Mouse (Mus musculus) cerebellum, postnatal 36 days (tissue): ENCODE results near the gene Aurkb.

ENCODE experiments used
- DNase-seq, 2 experiments: peaks; one replicate each; pipeline ENCODE4 v3.0.0; 2021 to 2022; ENCODE audit warnings: mixed read lengths in 2 of 2

Aurkb gene

DNA sequence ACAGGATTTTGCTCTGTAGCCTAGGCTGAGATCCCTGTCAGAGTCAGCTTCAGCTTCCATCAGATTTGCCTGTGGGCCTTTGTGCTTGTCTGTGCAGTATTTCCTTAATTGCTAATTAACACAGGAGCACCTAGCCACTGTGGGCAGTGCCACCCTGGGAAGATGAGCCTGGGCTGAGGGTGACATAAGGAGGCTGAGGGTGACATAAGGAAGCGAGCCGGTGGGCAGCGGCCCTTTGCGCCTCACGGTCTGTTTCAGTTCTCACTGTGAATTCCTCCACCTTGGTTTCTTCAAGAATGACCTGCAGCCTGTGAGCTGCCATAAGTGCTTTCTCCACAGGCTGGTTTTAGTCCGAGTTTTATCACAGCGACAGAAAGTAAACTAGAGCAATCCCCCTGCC is 36.2 kb downstream of the Aurkb start:
- no peak for DNase-seq

DNA sequence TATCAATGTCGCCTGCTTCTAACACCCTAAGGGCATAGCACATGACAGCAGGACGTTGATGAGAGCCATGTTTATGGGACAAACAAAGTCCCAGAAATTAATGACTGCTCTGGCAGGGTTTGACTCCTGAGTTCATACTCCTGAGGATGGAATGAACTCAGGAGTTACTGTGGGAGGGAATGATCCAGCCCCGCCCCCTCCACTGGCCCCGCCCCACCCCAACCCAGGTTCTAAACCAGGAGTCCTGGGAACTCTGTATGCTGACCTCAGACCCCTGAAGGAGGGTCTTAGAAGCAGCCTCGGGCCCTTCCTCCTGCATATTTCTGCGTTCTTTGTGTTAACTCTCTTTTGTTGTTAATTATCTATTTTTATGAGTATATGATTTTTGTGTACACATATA is 40.2 kb downstream of the Aurkb start:
- DNase-seq, result no peak

DNA sequence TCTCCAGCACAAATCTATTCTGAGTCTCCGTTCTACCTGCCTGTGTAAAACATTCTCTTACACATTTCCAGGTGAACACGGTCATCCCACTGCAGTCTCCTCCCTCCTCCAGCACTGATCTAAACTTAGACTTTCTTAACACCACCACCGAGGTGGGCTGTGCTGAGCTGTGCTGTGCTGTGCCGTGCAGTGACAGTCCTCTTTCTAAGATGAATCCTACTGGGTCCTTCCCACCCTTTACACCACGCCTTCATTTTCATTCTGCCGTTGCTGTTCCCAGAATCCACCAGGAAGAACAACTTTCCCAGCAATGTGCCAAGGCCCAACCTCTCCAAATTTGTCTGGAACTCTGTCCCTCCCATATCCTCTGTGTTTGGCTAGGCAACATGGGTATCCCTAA is 40.9 kb downstream of the Aurkb start:
- DNase-seq, result no peak

DNA sequence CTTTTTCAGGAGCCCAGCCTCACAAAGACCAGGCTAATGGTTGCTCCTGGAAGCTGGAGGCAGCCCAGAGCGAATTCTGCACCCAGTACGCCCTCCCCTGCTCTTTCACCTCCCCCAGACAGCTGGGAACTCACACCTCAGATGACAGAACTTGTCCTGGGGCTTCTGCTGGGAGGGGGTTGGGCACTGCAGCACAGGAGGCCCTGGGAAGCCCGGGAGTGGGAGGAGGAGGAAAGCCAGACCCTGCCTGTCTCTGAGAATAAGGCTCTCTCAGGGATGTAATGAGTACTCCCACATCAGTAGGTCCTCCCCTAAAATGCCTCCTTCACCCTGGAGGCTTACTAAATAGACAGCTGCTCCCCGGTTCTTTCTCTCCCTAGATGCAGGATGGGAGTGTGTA is 41.6 kb downstream of the Aurkb start:
- DNase-seq, result no peak

DNA sequence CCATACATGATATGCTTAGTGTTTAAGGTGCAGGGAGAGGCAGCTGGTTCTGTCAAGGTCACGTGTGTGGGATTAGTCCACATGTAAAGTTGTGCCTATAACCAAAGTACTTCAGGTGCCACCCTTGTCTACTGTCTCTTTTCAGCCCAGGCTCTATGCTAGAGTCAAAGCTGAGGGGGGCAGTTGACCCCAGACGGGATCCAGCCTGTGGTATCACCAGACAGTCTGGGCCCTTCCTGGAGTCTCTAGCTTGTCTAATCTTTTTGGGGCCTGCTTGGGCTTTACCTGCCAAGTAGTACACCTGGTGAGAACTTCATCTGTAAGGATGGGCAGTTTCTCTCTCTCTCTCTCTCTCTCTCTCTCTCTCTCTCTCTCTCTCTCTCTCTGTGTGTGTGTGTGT is 42.1 kb downstream of the Aurkb start:
- no peak for DNase-seq

DNA sequence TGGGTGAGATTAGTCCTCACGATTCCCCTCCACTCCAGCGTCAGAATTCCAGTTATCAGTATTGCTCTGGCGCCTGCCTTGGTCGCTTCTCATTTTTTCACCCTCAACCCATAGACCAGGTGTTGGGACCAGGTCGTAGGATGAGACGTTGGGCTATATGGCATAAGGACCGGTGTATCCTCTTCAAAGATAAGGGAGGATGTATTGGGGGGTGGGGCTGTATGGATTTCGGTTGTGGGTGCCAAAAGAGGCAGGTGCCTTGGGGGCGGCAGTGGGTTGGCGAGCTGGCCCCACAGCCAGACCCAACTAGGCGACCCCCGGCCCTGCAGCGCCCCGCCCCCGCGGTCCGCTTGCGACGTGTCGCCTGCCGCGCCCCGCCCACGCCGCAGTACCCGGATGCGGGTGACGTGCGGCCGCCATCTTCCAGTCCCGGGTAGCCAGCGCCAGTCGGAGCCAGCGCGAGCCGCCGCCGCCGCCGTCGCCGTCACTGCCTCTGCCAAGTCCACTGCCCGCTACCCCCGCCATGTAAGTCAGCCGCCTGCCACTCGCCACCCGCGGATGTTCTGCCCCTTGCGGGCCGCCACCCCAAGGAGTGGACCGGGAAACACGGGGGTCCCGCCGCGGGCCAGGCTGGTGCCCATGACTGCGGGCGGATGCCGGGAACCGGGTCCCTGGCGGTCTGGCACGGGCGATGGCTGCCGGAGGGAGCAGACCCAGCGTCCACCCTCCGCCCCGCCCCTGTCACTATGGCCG is 42.8 kb downstream of the Aurkb start, which contains the start of gene Vamp2:
TSS of gene Vamp2 (plus strand) at position 388 of the 753 bp plus-strand sequence.
- DNase-seq, result peak; percentile 94 to 97

DNA sequence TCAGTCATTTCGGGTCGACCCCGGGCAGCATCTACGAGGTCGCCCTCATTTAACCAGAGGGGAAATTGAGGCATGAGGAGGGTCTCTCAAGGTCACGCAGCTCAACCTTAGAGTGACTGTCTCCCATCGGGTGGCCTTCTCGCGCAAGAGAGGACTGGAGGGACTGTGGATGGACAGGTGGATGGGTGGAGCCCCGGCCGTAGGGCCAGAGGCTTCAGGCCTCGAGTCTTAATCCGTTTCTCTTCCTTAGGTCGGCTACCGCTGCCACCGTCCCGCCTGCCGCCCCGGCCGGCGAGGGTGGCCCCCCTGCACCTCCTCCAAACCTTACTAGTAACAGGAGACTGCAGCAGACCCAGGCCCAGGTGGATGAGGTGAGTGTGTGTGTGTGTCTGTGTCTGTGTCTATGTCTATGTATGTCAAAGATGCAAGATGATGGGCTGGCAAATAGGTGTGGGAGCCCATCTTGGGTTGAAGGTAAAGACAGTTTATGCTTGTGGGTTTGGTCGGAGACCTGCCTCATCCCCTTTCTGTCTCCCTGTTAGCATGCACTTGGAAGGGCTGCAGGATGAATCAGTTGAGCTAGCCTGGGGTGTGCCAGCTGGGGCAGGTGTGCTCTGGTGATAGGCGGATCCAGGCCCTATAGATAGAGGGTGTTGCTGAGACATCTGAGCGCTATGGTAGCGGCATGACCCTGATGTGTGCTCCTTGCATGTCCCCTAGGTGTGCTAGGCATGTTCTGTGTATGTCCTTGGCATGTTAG is 43.6 kb downstream of the Aurkb start:
- DNase-seq, result peak in 1 of 2 experiments; percentile 54

DNA sequence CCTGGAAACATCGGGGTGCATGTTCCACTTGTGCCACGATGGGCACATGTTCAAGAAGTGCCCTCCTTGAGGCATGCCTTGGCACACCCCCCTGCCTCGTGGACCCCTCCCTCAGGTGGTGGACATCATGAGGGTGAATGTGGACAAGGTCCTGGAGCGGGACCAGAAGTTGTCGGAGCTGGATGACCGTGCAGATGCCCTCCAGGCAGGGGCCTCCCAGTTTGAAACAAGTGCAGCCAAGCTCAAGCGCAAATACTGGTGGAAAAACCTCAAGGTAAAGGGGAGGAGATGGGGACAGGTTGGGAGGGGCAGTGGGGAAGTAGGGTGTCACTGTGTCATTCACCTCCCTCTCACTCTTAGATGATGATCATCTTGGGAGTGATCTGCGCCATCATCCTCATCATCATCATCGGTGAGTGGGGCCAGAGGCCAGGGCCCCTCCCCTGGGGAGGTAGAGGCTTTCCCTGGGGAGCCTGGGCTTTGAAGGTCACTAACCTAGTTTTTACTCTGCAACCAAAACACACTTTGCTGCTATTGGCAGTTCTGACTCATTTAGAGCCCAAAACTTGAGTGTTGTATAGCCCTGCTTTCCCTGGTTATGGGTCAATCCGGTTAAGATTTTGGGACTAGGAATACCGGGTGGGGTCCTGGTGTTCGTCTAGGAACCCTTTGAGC is 44.3 kb downstream of the Aurkb start:
- no peak for DNase-seq

DNA sequence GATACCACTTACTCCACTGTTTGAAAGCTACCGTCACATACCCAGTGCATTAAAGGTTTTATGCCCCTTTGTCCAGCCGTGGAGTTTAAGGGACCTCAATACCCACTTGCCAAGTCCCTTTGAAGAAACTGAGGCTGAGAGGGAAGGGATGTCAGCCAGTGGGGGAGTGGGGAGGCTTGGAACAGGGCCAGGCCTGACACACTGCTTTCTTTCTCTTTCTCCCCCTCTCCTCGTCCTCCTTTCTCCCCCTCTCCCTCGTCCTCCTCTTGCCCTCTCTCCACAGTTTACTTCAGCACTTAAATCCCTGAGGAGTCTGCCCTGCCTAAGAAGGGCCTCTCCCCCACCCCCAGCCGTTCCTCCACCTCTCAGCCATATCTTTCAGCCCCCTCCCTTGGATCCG is 44.9 kb downstream of the Aurkb start:
- DNase-seq, result no peak

DNA sequence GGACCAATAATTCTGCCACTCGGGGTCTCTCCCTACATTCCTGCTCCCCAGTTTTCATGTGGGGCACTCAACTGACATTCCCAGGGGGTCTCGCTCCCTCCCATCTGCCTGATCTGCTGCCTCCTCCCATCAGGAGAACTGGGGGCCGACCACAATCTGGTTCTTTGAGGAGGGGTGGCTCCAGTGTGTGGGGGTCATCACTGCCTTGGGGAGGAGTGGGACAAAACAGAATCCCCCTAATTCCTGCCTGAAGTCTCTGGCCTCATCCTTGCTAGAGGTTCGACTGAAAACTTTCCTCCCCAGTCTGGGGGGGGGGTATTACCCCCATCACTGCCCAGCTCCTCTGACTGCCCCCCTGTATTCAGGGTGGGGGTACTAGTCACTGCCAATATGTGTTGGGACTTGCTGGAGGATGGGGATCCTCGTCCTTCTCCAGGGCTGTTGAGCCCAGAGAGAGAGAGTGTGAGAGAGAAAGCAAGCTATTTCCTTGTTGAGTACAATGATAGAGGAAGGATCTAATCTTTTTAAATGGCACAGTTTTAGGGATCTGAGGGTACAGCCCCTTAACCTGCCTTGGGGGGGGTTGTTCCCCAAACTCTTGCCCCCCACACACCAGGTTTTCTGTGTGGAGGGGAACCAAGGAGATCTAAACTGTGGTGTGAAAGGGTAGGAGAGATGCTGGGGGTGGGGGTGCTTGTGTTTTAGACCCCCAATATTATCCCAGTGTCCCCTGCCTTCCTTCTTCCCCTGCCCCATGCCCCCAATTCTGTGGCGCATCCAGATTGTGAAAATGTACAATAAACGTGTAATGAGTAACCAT is 46.3 kb downstream of the Aurkb start:
- DNase-seq, result no peak

DNA sequence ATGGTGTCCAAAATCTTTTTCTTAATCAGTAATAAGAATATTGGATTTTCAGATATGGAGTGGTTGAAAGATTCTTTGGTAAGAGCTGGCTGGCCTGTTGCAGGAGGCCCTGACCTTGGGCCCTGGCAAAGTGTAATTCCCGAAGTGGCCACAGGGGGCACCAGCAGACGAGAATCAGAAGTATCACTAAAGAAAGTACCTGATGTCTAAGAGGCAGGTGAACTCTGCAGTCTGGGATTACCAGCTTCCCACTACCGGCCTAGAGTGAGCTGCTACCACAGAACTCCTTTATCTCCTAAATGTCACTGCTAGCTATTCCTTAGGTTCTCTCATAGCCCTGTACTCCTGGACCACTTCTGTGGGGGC is 46.9 kb downstream of the Aurkb start:
- DNase-seq, result peak; percentile 92 to 95

DNA sequence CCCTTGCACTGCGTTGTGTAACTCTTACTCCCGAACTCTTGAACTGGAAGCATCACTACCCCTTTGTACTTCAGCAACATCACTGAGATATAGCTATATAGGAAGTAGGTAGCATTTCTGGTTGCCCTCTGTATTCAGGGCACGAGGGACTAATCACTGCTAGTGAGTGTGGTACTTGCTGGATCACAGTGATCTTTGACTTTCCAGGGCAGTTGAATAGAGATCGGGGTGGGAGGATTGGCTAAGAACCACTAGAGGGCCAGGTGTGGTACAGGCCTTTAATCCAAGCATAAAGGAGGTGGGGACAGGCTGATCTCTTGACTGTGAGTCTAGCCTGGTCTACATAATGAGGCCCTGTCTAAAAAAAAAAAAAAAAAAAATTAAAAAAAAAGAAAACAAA is 47.4 kb downstream of the Aurkb start:
- no peak for DNase-seq

DNA sequence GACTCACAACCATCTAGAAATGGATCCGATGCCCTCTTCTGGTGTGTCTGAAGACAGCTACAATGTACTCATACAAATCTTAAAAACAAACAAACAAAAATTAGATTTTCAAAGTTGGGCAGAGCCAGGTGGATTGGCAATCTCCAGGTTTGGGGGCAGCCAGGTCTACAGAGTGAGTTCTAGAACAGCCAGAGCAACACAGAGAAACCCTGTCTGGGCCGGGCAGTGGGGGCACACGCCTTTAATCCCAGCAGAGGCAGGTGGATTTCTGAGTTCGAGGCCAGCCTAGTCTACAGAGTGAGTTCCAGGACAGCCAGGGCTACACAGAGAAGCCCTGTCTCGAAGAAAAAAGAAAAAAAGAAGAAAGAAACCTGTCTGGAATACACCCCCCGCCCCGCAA is 48.4 kb downstream of the Aurkb start:
- peak in 1 of 2 experiments; percentile 15 for DNase-seq

DNA sequence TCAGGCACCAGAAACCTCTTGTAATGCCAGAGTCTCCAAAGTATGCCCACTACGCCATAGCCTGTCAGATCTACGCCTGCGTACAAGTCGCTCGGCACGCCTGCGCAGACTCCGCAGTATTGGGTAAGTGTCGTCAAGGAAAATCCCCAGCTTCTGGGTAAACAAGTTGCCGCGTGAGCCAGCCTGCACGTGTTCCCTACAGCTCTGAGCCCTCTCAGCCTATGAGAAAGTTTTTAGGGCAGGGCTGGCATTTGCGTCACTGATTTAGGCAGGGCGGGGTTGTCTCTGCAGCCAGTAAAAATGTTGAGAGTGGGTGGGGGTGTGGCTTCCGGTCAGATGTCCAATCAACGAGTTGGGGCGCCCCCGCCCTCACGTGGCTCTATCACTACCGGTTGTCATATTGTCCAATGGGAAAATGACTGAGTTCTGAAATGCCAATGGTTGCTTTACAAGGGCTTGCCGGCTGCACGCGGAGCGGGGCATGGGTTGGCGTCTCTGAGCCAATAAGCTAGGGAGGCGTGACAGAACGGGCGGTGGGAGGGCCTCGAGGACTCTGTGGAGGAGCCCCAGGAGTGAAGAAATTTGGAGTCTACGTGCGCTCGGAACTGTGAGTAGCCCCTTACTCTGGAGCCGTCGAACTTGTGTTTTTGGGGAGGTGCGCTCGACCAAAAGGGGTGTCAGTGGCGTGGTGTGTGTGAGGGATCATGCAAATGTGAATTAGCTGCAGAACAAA is 49.4 kb downstream of the Aurkb start, which contains the start of gene Per1:
TSS of gene Per1 (plus strand) at position 521 of the 733 bp plus-strand sequence.
- DNase-seq, result peak; percentile 98 to 99

DNA sequence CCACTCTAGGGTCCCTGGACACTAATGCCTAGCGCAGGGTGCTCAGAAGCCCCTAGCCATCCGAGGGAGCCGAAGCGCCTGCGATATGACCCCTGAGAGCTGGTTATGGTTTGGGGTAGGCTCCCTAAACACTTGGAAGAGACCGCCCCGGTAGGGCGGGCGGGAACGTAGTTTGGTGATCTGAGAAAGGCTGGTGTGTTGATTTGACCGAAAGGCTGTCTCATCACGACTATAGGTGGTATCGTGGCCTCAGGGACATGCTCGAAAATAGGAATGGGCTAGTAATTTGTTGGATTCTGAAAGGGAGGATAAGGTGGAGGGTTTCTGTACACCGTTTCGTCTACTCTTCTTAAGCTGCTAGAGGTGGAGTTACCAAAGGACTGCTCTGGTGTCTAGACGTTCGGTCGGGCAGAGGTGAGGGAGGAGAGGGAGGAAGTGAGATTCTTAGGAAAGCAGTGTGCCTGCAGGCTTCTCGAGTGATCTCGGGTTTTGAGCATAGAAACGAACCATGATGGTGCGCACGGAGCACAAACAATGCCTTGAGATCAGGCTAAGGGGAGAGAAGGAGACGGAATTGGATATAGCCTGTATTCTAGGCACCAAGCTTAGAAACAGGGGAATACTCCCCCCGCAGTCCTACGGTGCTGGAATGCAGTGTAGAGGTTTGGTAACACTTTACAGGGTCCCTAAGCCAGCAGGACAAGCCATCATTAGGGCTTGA is 50.2 kb downstream of the Aurkb start:
- DNase-seq, result peak in 1 of 2 experiments; percentile 2

DNA sequence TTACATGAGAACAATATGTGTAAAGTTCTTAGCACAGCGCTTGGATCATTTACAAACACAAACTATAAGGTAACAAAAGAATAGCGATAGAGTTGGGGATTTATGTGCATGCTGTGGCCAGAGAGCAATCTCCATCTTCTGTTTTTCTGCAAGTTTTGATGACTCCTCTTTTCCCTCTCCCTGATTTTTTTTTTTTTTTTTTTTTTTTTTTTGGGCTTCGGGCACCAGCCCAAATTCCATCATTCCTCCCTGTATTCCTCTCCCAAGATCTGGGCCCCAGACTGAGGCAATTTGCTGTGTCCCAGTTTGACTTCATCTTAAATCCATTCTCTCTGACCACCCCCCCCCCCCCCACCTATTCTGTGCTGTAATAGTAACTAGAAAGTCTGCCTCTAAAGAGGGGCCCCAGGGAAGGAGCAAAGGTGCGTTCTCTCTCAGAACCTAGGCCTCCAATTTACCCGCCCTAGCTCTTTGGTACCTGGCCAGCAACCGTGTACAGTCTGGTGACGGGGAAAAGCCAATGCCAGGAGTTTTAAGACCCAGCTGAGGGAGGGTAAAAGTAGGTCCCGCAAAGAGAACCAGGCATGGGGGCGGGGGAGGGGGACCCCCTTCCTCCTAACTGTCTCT is 51.0 kb downstream of the Aurkb start:
- peak in 1 of 2 experiments; percentile 23 for DNase-seq

DNA sequence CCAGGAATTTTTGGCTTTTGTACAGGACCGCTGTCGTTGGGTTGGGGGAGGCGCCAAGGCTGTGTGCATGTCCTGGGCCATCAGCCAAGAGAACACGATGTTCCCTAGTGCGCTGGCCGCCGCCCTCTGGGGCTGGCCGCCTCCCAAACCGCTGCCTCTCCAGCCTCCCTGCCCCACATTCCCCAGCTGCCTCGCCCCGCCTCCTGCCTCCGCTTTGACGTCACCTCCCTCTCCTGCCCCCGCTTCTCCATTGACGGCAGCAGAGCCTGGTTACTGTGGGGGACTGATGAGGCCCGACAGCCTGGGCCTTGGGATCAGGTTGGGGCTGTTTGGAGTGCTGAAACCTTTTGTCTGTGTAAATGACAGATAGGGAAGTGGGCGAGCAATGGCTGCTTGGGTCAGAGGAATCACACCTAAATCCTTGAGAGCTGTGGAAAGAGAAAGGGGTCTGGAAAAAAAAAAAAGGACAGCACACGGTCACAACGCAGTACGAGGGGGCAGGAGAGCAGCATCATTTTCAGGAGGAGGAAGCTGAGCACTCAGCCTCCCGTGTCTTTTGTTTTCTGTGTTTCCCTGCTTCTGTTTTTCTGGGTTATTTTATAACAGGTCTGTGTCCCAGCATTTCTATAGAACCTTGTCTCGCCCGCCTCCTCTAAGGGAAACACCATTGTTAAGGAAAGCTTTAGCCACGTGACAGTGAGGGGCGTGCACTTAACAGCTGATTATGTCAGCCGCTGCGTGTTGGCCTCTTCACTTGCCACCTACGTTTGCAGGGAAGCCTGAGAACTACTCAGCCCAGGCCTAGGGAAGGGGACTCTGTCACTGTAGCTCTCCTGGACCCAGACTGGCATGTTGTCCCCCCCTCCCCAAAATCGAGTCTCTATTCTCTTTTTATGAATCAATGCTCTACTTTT is 51.8 kb downstream of the Aurkb start:
- DNase-seq, result peak; percentile 81 to 82

DNA sequence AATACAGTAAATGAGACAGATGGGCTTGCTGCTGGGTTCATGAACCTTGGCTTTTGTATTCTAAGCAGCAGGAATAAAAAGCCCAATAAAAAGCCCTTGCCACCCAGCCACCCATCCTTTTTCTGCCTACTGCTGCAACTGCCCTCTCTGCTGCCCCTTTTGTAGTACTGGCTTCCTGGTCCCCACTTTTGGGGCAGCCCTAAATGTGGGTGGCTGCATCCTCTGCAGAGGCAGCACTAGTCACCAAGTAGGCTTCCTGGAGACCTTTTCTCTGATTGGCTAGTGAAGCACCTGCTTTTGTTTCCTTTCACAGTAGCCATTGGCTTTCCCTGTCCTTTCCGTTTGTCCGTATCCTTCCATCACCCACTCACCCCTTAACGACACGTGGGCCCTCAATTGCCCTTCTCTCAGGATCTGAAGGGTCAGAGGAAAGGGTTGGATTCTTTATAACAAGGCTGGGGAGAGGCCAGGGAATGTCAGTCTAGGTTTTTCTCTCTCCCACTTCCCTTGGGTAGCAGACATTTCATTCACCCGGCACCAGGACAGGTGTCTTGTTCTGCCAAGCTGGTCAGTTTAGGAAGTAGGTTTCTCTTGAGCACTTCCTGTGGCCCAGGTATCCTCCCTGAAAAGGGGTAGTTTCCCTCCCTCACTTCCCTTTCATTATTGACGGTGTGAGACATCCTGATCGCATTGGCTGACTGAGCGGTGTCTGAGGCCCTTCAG is 52.8 kb downstream of the Aurkb start:
- no peak for DNase-seq

DNA sequence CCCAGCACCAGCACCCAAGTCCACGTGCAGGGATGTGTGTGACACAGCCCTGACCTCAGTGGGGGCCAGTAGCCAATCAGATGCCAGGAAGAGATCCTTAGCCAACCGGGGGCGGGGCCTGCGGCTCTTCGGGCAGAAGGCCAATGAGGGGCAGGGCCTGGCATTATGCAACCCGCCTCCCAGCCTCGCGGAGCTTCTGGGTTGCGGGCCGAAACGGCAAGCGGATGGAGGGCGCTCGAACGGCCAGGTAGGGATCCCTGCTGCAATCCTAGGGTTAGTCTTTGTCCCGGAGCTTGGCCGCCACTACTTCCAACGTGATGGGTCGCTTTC is 53.3 kb downstream of the Aurkb start:
- DNase-seq, result peak; percentile 99
